Mouse (Mus musculus) thymus, postnatal 10 days (tissue): ENCODE data around the gene Lsm7.
"Not testable (repeated sequence)": the region's sequence is repeated elsewhere in the genome, so short reads cannot be mapped to it uniquely, and the experiment has no call there.

Experiments
- DNase-seq, 2 experiments: peaks; one replicate each; pipeline ENCODE4 v3.0.0; 2021; ENCODE audit warnings: low spot score in 2 of 2

The Lsm7 gene

GRCm38 (mm10) chr10:80836949-80837379 is 18.0 kb downstream of the Lsm7 start:
- DNase-seq = no peak

GRCm38 (mm10) chr10:80835617-80836016 is 19.4 kb downstream of the Lsm7 start:
- DNase-seq = no peak

GRCm38 (mm10) chr10:80832818-80833217 is 22.2 kb downstream of the Lsm7 start:
- no peak for DNase-seq

- DNase-seq = peak; percentile 48 to 53
Measured at GRCm38 (mm10) chr10:80831136-80831535, 23.9 kb downstream of the Lsm7 start.

- DNase-seq = no peak
Measured at GRCm38 (mm10) chr10:80829359-80830278, 25.4 kb downstream of the Lsm7 start.

GRCm38 (mm10) chr10:80828587-80828986 is 26.4 kb downstream of the Lsm7 start:
- not testable (repeated sequence) for DNase-seq

GRCm38 (mm10) chr10:80827870-80828420 is 27.1 kb downstream of the Lsm7 start:
- no peak for DNase-seq

- DNase-seq = no peak
Measured at GRCm38 (mm10) chr10:80827063-80827869, 27.7 kb downstream of the Lsm7 start.

GRCm38 (mm10) chr10:80826151-80827062 is 28.6 kb downstream of the Lsm7 start, which contains the start of gene Oaz1:
TSS of gene Oaz1 (plus strand) at chr10:80826656.
- DNase-seq = peak; percentile 98 to 99

- no peak for DNase-seq
Measured at GRCm38 (mm10) chr10:80824827-80825226, 30.2 kb downstream of the Lsm7 start.

GRCm38 (mm10) chr10:80823847-80824643 is 31.0 kb downstream of the Lsm7 start:
- DNase-seq = peak in 1 of 2 experiments; percentile 33

GRCm38 (mm10) chr10:80823316-80823715 is 31.7 kb downstream of the Lsm7 start:
- no peak for DNase-seq

GRCm38 (mm10) chr10:80822528-80822927 is 32.5 kb downstream of the Lsm7 start:
- DNase-seq = no peak

- DNase-seq = peak in 1 of 2 experiments; percentile 39
Measured at GRCm38 (mm10) chr10:80821991-80822390, 33.0 kb downstream of the Lsm7 start.

GRCm38 (mm10) chr10:80819406-80819805 is 35.6 kb downstream of the Lsm7 start:
- DNase-seq = no peak

- DNase-seq = no peak
Measured at GRCm38 (mm10) chr10:80818599-80819281, 36.3 kb downstream of the Lsm7 start.

GRCm38 (mm10) chr10:80817955-80818354 is 37.1 kb downstream of the Lsm7 start:
- not testable (repeated sequence) for DNase-seq

- DNase-seq = no peak
Measured at GRCm38 (mm10) chr10:80817164-80817563, 37.8 kb downstream of the Lsm7 start.

- not testable (repeated sequence) for DNase-seq
Measured at GRCm38 (mm10) chr10:80816303-80816702, 38.7 kb downstream of the Lsm7 start.

- no peak for DNase-seq
Measured at GRCm38 (mm10) chr10:80814800-80815199, 40.2 kb downstream of the Lsm7 start.
